Mouse (Mus musculus): Measurements from ENCODE around the gene Epha10.
"Not testable (repeated sequence)": the region's sequence is repeated elsewhere in the genome, so short reads cannot be mapped to it uniquely, and the experiment has no call there.

Gene Epha10

DNA sequence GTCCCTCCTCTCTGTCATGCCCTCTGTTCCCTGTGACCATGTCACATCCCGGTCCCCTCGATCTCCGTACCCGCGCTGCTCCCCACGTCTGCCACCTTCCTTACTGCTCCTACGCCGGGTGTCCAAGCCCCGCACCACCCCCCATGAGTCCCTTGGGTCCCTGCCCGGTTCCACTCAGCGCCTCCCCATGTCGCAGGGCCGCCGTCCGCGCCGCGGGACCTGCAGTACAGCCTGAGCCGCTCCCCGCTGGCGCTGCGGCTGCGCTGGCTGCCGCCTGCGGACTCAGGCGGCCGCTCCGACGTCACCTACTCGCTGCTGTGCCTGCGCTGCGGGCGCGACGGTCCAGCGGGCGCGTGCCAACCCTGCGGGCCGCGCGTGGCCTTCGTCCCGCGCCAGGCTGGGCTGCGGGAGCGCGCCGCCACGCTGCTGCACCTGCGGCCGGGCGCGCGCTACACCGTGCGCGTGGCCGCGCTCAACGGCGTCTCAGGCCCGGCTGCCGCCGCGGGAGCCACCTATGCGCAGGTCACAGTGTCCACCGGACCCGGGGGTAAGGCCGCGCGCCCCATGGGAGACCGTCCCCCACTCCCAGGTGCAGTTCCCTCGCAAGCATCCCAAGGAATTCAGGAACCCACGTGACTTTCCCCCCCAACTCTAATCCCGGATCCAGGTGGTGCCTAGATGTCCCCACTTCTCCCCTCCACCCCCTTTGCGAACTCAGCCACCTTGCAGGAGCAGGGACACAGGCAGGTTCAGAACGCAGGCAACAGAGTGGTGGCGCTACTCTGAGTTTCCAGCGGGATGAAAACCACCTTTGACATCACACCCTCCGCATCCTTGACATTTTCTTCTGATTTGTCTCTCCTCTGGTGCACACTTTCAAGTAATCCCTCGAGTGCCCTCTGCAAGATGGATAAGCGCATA, 14.1 kb downstream of the Epha10 start:
- no peak for DNase-seq (ENCODE audit: low spot score)

DNA sequence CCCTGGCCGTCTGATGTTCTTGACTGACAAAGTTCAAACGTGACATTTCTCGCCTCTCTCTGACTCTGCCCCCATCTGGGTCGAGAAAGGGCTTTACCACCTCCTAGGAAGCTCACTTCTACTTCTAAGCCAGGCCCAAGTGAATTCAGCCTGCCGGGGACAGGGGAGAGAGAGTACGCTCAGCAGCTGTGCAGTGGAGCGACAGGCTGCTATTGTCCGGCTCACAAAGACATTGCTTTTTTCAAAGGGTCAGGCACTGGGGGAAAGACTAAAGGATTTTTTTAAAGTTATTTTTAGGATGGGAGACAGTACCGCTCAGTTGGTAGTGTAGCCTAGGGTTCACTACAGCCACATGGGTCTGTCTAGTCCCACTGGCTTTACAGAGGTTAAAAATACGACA, 17.7 kb downstream of the Epha10 start:
- no peak for DNase-seq (ENCODE audit: low spot score)

DNA sequence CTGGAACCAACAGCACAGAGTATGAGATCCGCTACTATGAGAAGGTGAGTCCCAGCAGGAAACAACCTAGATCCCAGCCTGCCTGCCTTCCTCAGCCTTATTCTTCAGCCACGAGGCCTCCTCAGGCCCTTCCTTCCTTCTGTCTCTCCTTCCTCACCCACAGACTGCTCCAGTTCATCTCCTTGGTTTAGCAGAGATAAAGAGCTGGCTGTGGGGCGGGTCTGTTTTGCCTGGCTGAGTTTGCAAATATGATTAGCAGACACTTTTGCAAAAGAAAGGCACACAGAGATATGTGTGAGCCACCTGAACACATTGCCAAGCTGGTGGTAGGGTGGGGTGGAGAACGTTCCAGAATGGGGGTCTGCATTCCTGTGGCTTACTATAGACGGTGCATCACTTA, 19.2 kb downstream of the Epha10 start:
- DNase-seq (ENCODE audit: low spot score), result no peak

DNA sequence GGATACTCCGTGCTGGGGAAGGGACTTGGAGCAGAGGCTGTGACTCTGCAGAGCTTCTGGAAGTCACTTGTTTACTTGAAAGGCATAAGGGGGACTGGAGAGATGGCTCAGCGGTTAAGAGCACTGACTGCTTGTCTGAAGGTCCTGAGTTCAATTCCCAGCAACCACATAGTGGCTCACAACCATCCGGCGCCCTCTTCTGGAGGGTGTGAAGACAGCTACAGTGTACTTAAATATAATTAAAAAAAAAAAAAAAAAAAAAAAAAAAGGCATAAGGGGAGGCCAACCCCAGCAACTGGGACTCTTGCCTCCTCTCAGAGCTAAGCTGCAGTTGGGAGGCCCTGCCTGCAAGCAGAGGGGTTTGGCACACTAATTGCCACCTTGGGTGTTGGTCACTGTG, 24.7 kb downstream of the Epha10 start:
- DNase-seq (ENCODE audit: low spot score), result peak; percentile 15

DNA sequence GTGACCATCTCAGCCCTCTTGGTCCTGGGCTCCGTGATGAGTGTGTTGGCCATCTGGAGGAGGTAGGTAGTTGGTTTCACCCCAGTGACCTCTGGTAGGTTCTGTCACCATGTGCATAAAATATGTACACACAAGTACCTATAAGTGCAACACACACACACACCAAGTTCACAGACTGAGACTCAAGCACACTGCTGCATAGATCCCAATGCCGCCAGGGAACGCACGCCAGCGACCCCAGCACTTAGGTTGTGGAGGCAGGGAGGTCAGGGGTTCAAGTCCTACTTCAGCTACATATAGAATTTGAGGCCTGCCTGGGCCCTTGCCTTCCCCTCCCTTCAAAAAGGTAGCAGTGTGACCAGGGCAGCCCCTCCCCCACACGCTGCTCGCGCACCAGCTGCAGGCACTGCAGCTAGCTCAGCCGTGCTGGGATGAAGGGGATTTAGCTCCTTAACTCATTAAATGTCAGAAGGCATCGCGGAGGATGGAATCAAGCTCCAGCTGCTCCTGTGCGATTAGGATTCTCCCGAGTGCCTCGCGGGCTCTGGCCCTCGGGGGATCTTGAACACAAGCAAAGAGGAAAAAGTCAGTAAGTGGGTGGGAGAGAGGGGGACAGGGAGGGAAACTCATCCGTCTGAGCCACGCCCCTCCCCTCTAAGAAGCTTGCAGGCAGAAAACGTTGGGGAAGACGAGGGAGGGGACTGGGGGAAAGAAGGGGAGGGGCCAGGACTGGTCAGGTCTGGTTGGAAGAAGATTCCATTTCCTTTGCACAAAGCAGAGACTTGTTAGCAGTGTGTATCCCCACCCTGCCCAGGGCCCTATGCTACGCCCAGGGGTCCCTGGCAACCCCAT, 25.5 kb downstream of the Epha10 start:
- no peak for DNase-seq (ENCODE audit: low spot score)

DNA sequence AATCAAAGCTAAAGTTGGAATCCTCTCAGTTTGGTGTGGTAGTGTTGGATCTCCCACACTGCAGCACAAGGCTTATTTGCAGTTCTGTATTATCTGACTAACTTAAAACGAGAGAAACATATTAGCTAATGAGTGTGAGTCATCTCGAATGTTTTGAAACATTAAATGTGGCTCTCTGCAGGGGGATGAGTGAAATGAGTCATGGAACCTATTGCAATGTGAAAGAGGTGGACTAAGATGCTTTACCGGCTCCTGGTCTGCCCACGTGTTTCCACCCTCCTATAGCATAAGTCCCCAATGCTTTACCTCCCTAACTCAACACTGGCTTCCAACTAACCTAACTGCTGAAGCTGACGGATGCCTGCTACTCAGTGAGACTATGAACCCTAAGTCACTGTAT, 47.4 kb downstream of the Epha10 start:
- DNase-seq (ENCODE audit: low spot score), result no peak

DNA sequence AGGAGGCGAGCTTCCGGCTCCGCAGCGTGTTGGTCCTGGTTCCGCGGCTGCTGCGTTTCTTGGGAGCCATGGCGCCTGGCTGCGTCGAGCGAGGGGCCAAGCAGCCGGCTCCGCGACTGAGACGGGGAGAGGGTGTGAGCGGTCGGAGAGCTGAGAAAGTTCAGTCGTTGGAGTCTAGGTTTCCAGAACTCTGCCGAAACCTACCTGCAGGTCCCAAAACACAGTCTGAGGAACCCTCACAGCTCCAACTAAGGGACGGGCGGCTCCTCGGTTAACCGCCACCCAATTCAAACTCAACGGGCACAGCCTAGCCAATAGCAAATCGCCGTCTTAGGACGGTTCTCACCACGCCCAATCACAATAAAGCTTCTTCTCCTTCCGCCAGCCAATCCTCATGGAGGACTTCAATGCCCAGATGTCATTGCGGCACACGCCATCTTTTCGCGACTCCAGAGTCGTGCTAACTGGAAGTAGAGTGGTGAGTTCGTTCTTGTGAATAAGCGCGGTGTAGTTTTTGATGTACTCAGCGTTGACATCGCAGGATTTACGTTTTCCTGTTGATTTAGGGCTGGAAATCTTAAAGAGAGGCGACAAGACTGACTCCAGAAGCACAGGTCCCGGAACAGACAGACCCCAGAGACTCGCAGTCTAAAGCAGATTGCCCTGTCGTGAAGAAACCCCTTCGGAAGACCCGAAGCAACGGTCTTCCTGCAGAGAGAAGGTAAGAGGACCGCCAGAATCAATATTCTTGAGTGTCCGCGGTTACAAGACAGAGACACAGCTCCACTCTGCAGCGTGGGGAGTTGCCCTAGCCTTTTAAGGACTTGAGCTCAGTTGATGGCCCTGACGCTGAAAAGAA, 56.1 kb downstream of the Epha10 start, which contains the start of gene 9930104L06Rik:
Gene 9930104L06Rik (plus strand): TSS at position 436 of the 859 bp plus-strand sequence.
- DNase-seq (ENCODE audit: low spot score), result peak; percentile 98

DNA sequence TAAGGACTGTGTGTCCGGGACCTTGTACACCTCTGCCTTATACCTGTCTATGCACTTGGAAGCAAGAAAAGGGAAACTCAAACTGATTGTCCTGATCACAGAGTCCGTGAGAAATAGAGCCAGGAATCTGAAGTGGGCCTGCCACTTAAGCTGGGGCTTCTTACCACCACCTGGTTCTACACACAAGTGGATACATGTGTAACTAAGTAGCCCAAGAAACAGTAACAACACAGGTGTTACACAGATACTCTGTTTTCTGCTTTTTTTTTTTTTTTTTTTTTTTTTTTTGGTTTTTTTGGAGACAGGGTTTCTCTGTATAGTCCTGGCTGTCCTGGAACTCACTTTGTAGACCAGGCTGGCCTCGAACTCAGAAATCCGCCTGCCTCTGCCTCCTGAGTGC, 58.5 kb downstream of the Epha10 start, which contains the start of gene Cdca8:
Gene Cdca8 (minus strand): TSS at position 101 of the 400 bp plus-strand sequence.
- not testable (repeated sequence) for DNase-seq (ENCODE audit: low spot score)

DNA sequence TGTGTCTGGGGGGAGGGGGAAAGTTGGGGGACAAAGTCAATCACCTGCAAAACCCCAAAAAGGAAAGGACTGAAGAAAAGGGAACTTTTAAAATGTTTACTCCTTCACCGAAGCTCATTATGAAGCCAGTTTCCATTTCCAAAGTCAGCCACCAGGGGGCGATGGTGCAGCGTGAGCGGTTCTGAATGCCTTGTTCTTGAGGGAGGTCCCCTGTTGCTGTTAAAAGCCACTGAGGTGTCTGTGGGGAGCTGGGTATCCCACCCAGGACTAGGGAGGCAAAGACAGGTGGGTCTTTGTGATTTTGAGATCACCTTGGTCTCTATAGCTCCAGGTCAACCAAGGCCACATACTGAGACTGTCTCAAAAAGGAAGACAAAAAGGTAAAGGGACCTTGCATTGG, 62.3 kb downstream of the Epha10 start:
- peak; percentile 80 for DNase-seq (ENCODE audit: low spot score)

DNA sequence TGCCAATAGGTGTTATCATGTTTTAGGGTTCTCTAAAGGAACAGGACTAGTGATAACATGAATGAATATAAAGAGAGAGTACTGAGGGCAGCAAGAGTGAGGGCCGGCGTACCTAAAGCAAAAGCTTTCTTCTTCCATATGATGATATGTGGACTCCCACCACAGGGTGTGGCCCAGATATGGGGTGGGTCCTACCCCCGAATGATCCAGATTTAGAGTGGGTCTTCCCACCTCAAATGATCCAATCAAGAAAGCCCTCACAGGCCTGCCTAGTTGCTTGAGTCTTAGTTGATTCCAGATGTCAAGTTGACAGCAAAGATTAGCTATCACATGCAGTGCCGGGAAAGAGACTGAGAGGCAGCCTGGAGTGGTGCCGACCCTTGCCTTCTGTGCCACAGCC, 63.1 kb downstream of the Epha10 start:
- DNase-seq (ENCODE audit: low spot score), result no peak

DNA sequence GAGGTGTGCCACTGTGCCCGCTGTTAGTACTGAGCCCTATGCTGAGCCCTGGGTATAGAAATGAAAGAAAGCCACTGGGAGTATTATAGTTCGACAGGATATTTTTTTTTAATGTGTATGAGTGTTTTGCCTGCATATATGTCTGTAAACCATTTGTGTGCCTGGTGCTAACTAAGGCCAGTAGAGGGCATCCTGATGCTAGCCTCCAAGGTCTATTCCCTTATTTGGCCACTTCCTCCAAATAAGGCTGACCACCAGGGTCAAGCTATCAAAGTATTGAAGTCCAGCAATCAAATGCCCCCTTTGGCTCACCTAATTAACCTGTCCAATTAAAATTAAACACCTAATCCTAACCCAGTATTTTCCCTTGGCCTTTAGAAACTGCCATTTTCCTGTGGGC, 64.3 kb downstream of the Epha10 start:
- no peak for DNase-seq (ENCODE audit: low spot score)

DNA sequence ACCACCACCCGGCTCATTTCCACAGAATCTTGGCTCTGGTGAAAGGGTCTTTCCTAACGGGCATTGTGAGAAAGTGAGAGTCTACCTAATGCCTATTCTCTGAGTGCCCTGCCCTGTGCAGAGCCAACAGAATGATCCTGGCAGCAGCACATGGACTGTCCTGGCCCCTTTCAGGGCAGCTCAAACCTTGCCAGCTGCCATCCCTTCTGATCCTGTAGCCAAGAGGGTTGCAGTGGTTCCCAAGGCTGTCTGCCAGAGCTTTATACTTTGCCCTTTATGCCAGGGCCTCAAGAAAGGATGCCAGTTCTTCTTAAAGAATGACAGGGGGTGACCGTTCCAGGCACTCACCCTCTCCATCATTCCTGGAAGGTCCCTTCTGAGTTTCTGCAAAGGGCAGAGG, 68.8 kb downstream of the Epha10 start:
- DNase-seq (ENCODE audit: low spot score), result no peak

DNA sequence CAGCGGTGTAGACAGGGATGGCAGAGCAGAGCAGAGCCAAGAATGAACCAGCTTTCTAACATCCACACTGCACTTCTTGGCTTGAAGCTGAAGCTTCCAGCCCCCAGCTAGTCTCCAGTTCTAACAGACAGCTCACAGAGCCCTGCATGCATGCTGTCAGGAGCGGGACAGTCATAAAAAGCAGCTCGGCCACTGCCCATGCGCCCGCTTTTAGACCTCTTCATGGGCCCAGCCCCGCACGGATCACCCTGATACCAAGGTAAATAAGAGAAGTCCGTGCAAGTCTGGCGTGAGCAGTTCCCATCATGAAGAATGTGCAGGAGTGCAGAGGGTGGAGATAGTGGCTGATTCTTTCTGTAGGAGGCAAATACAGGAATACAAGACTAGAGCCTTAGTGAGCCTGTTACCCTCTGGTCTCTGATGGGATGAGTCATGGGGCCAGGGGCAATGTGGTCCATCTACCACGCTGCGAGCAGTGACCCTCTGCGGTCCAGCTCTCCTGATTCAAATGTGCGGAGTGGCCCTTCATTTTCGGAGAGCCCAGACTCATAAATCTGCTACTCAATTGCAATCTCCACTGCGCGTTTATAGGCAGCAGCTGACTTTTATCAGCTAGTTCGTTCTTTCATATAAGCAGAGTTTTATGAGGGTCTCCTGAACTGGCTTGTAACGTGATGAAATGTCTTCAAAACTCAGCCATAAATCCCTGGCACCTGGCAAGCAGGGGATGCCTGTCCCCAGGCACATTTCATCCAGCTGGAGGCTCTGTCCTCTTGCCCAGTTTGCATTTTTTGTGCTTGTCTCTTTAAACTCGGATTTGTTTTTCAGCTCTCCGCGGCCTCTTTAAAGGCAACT, 69.7 kb downstream of the Epha10 start:
- DNase-seq (ENCODE audit: low spot score), result no peak

DNA sequence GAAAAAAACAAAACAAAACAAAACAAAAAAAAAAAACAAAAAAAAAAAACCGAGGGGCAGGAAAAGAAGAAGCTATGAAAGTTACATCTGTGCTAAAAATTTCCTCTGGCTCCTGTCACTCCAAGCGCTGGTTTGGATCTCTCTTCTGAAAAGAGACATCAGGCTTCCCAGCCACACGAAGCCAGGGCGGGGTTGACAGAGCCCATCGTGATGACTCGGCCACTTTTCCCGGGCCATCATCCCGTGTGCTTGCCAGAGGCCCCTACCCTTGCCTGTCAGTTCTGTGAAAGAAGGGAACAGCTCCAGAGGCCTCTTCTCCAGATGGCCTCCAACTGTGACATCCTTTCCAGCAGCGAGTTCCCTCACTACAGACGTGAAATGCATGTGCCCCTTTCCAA, 70.3 kb downstream of the Epha10 start:
- no peak for DNase-seq (ENCODE audit: low spot score)

DNA sequence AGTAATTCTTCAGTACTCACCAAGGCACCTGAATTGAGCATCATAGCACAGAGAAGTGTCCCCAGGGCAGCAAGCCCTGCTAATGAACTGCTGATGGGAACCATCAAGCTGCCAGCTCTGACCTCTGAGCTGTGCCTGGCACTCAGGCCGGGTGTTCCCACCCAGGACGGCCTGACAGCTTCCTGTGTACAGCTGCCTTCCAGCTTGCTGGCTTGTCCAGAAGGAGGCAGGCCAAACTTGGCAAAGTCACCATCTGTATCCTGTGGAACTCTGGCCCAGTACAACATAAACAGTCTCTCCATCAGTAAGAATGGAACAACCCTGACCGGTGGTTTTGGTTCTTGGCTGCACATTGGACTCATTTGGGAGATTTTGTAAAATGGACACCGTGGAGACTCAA, 72.8 kb downstream of the Epha10 start:
- peak; percentile 55 for DNase-seq (ENCODE audit: low spot score)

DNA sequence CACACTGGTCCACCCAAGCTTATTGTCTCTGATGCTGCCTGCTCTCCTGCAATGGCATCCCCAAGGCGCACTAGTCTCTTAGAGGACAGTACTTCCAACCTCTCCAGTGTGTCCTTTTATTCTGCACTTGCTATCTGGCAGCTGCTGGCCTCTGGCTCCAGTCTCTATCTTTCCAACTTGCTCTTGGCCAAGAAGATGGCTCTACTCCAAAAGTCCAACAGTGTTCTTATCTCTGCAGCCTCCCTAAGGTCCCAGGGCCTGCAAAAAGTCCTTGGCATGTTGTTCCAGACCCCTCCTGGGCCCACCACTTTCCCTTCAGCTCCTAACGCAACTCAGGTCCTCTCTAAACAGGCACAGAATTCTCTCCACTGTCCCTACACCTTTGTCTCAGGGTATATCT, 76.6 kb downstream of the Epha10 start:
- no peak for DNase-seq (ENCODE audit: low spot score)

DNA sequence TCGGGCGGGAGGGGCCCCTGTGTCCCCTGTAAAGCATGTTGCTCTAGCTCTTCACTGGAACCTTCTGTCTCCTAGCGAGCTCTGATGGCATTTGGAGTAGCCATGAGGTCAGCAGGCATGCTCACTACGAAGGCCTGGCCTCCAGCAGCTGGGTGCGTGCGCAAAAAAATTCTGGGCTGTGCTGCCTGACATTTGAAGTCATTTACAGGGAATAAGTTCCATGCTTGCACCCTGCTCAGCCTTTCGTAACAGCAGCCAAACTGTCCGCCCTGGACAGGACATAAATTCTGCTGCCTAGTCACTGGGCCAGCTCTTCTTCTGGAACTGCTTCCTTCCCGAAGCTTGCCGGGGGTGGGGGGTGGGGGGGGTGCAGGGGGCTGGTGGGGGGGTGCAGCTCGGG, 78.4 kb downstream of the Epha10 start:
- peak; percentile 84 for DNase-seq (ENCODE audit: low spot score)

DNA sequence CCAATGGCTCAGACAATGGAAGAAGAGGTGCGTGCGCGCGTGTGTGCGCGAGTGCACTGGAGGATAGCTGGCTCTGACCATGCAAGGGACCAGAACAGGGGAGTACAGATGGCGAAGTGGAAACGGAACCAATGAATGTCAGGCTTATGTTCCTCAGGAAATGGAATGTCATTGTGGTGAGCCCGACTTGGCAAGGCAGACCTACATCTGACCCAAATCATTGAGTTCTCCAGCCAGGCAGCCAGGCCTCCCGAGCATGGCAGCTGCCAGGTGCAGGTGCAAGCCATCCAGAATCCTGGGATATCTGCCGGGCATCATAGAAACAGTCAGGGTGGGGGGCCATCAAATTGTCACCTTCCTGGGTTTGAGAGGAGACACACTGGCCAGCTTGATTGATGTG, 80.2 kb downstream of the Epha10 start:
- no peak for DNase-seq (ENCODE audit: low spot score)

DNA sequence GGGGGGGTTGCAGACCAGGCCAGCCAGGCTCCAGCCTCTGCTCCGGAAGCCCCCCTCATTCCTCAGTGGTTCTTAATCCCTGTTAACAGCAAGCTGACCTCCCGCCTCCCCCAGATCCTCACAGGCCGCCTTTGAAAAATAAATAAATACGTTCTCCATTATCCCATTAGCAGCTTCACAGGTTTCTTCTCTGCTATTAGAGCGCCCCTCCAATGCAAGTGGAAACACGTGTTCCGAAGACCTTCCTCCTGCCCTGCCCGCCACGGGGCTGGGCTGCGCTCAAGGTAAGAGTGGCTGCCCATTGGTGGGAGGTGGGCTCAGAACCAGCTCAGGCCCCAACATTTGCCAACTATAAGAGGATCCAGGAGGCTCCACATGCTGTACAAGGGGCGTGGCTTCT, 81.9 kb downstream of the Epha10 start:
- no peak for DNase-seq (ENCODE audit: low spot score)

DNA sequence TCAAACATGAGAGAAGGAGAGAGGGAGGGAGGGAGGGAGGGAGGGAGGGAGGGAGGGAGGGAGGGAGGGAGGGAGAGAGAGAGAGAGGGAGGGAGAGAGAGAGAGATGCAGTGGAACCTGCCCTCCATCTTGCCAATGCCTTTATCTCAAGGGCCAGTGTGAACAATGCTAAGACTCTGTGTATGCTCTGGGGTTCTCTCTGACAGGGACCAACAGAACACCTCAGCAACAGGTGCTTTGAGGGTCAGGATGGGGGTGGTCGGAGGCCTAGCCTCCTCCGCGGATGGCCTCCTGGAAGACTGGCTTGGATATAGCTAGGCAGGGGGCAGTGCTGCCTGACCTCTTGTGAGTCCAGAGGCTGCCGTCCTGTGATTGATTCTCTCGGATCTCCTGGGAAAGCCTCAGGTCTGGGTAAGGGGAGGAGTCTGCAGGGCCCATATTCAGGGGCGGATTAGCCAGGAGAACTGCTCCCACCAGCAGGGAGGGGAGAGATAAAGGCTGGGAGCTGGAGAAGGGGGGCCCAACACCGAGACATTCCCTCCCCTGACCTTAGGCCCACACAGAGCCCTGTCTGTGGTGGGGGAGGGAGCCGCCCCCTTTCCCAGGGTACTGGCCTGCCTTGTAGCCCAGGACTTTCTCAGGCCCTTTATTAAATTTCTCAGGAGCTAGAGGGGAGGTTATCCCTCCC, 84.4 kb downstream of the Epha10 start:
- no peak for DNase-seq (ENCODE audit: low spot score)
